Mouse (Mus musculus): Measurements from ENCODE around the gene Rnaseh1. TPM values are rescaled to one million over a fixed set of nuclear protein-coding genes. Genes with fewer than 3 reads are reported as not detected.

Rnaseh1 gene
- polyA plus RNA-seq, 1 experiment: 12.9 TPM

DNA sequence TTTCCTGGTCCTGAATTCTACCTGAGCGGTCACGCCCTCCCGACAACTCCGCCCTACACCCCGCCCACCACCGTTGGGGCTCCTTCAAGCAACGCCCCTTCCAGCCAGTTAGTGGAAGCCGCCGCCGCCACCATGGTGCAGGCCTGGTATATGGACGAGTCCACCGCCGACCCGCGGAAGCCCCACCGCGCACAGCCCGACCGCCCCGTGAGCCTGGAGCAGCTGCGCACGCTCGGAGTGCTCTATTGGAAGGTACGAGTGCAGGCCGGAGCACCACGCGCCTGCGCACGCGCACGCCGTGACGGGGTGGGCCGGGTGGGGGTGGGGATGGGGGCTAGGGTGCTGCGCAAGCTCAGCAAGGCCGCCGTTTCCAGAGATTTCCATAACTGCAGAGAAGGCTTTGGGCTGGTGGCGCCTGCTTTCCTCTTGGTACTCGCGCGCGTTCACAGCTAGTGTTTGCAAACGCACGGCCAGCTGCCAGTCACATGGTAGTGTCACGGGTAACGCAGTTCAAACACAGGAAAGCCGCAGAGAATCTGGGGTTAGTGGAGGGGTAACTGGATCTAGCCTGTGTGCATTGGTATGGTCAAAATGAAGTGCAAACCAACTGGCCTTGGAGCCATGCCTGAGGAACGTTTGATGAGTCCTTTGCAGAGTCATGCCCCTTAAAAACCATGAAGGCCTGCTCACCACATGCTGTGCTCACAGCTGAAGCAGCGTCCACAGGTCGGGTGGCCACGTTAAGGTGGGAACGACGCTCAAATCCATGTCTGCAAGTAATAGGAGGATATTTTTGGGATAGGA lies 25.9 kb downstream of the Rnaseh1 start, which contains the start of gene Adi1:
Gene Adi1, plus strand, starts transcription at position 111 of the 804 bp plus-strand sequence.
- no peaks in the 10 kb centered on the region for H3K79me3 ChIP-seq (ENCODE audit: low read depth)
- peak within 1 kb of the TSS; percentile 86 for H3ac ChIP-seq (ENCODE audit: control insufficient read depth, insufficient read length, low read depth)
- H3K79me2 ChIP-seq (ENCODE audit: control insufficient read depth, insufficient read depth): no peaks in the 10 kb centered on the region
- H3K27me3 ChIP-seq (ENCODE audit: control insufficient read depth, insufficient read depth, insufficient read length): no peaks in the 10 kb centered on the region
- H3K4me3 ChIP-seq (ENCODE audit: insufficient read depth, poor library complexity, severe bottlenecking): peak within 1 kb of the TSS; percentile 36
- TF ChIP-seq USF1 (IDR thresholded peaks at IDR 0.05; ENCODE audit: low read depth): peak; percentile 37
- TF ChIP-seq CTCF (IDR thresholded peaks at IDR 0.05; ENCODE audit: control insufficient read depth, insufficient read depth, insufficient read length): no peak
- peak; percentile 50 for TF ChIP-seq MAX (IDR thresholded peaks at IDR 0.05)
- TF ChIP-seq FOSL1 (IDR thresholded peaks at IDR 0.05; ENCODE audit: insufficient read depth, low read length, poor library complexity, severe bottlenecking): no peak
- H3K36me3 ChIP-seq (ENCODE audit: control insufficient read depth, insufficient read depth): no peaks in the 10 kb centered on the region

DNA sequence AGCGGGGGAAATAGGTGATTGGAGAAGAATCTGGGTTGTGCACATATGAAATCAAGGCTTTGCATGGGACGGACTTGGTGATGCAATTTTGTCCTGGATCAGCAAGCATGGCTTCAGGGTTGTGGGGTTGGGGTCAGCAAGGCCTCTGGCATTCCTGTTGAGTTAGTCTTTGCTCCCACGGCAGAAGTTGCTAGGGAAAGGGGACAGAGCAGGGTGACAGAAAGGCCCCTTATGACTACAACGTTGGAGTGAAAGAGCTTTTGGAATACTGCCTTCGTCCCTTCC lies 26.5 kb downstream of the Rnaseh1 start:
- Histone ChIP-seq H3K27me3 (ENCODE audit: control insufficient read depth, insufficient read depth, insufficient read length) (no peaks in the 10 kb centered on the region), H3K79me2 (ENCODE audit: control insufficient read depth, insufficient read depth) (no peaks in the 10 kb centered on the region), H3K36me3 (ENCODE audit: control insufficient read depth, insufficient read depth) (no peaks in the 10 kb centered on the region), H3K79me3 (ENCODE audit: low read depth) (no peaks in the 10 kb centered on the region), H3ac (ENCODE audit: control insufficient read depth, insufficient read length, low read depth) (peak overlapping the region; percentile 18), H3K4me3 (ENCODE audit: insufficient read depth, poor library complexity, severe bottlenecking) (no peak overlapping the region)
- TF ChIP-seq CEBPB (IDR thresholded peaks at IDR 0.05; ENCODE audit: low read depth): no peak
- TF ChIP-seq MAX (IDR thresholded peaks at IDR 0.05): no peak
- TF ChIP-seq FOSL1 (IDR thresholded peaks at IDR 0.05; ENCODE audit: insufficient read depth, low read length, poor library complexity, severe bottlenecking): no peak
- TF ChIP-seq USF1 (IDR thresholded peaks at IDR 0.05; ENCODE audit: low read depth): no peak
- TF ChIP-seq MYOD1 (IDR thresholded peaks at IDR 0.05; ENCODE audit: control insufficient read depth, insufficient read length, low read depth): no peak

DNA sequence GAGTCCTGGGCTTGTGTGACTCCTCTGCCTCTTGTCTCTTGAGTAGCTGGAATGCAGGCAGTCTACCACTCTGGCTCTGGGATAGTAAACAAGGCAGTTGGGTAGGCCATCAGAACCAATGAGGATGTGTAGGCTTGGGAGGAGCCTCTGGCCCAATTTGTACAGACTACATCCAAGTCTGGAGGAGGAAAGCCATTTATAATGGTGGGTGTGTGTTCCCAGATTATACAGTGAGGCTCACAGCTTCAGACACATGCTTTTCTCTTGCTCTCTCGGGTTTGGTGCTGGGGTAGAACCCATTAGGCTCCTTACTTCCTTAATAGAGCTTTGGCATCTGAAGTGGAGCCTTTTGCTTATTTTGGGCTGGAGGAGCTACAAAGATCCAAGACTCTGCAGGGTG lies 35.3 kb downstream of the Rnaseh1 start:
- Histone ChIP-seq H3K36me3 (ENCODE audit: control insufficient read depth, insufficient read depth) (no peaks in the 10 kb centered on the region), H3ac (ENCODE audit: control insufficient read depth, insufficient read length, low read depth) (no peak overlapping the region)
- TF ChIP-seq CEBPB (IDR thresholded peaks at IDR 0.05; ENCODE audit: low read depth) (no peak), MYOG (IDR thresholded peaks at IDR 0.05; ENCODE audit: control insufficient read depth, extremely low read depth, insufficient read length) (no peak), MYOD1 (IDR thresholded peaks at IDR 0.05; ENCODE audit: control insufficient read depth, insufficient read length, low read depth) (no peak), CTCF (IDR thresholded peaks at IDR 0.05; ENCODE audit: control insufficient read depth, insufficient read depth, insufficient read length) (no peak), USF1 (IDR thresholded peaks at IDR 0.05; ENCODE audit: low read depth) (no peak), FOSL1 (IDR thresholded peaks at IDR 0.05; ENCODE audit: insufficient read depth, low read length, poor library complexity, severe bottlenecking) (no peak), MAX (IDR thresholded peaks at IDR 0.05) (no peak)

DNA sequence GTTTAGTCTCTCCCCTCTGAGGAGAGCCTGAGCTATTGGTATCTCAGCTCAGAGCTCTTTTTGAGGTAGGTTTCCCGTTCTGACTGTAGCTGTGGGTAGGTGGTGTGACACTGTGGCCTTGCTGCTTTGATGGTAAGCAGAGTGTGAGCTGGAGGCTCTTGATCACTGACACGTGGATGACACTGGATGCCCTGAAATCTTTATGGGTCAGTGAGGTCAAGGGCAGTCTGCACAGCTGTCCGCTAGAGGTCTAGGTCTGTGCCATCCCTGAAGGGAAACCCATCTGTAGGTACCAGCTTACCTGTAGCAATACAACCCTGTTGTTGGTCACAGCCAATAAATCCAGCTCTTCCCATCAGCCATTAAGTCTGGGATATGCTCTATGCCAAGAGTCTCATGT lies 36.4 kb downstream of the Rnaseh1 start:
- TF ChIP-seq FOSL1 (IDR thresholded peaks at IDR 0.05; ENCODE audit: insufficient read depth, low read length, poor library complexity, severe bottlenecking) (no peak), CTCF (IDR thresholded peaks at IDR 0.05; ENCODE audit: control insufficient read depth, insufficient read depth, insufficient read length) (no peak), CEBPB (IDR thresholded peaks at IDR 0.05; ENCODE audit: low read depth) (no peak), MAX (IDR thresholded peaks at IDR 0.05) (no peak)
- Histone ChIP-seq H3K79me3 (ENCODE audit: low read depth) (no peaks in the 10 kb centered on the region), H3K79me2 (ENCODE audit: control insufficient read depth, insufficient read depth) (no peaks in the 10 kb centered on the region), H3K4me3 (ENCODE audit: insufficient read depth, poor library complexity, severe bottlenecking) (no peak overlapping the region), H3ac (ENCODE audit: control insufficient read depth, insufficient read length, low read depth) (no peak overlapping the region), H3K36me3 (ENCODE audit: control insufficient read depth, insufficient read depth) (peaks cover 8% of the 10 kb centered on the region), H3K27me3 (ENCODE audit: control insufficient read depth, insufficient read depth, insufficient read length) (no peaks in the 10 kb centered on the region)

More for the DNA sequence above, 35.3 kb downstream of the Rnaseh1 start:
- no peaks in the 10 kb centered on the region for H3K79me2 ChIP-seq (ENCODE audit: control insufficient read depth, insufficient read depth)
- no peaks in the 10 kb centered on the region for H3K27me3 ChIP-seq (ENCODE audit: control insufficient read depth, insufficient read depth, insufficient read length)
- no peaks in the 10 kb centered on the region for H3K79me3 ChIP-seq (ENCODE audit: low read depth)
- H3K4me3 ChIP-seq (ENCODE audit: insufficient read depth, poor library complexity, severe bottlenecking): no peak overlapping the region

DNA sequence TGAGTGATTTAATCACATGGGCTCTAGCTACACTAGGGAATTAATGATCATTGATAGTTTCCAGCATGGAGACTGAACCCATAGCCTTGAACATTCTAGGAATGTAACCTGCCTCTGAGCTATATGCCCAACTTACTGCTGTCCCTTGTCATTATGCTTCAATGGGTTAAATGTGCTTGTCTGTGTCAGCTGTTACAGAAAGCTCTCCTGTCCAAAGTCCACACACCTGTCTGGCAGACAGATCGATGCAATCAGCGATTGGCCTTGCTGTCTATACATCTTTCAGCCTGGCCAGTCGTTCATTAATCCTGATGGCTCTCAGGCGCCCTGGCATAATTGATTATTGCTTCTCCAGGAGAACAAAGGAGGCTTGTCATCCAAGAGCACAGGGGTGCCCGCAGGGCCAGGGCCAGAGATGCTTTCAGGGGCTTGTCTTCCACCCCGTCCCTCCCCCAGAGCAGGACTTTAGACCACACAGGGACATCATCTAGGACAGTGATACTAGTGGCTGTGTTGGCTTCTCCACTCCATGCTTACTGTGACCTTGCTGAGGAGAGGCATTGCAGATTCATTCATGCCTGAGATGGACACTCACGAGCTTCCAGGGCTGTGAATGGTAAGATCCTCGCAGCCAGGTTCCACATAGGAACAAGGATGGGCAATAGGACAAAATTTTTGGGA lies 36.9 kb downstream of the Rnaseh1 start:
- H3K36me3 ChIP-seq (ENCODE audit: control insufficient read depth, insufficient read depth): peaks cover 14% of the 10 kb centered on the region
- no peaks in the 10 kb centered on the region for H3K79me2 ChIP-seq (ENCODE audit: control insufficient read depth, insufficient read depth)
- H3K4me3 ChIP-seq (ENCODE audit: insufficient read depth, poor library complexity, severe bottlenecking): no peak overlapping the region
- H3K27me3 ChIP-seq (ENCODE audit: control insufficient read depth, insufficient read depth, insufficient read length): no peaks in the 10 kb centered on the region
- no peaks in the 10 kb centered on the region for H3K79me3 ChIP-seq (ENCODE audit: low read depth)
- H3ac ChIP-seq (ENCODE audit: control insufficient read depth, insufficient read length, low read depth): no peak overlapping the region
- TF ChIP-seq MAX (IDR thresholded peaks at IDR 0.05): no peak
- TF ChIP-seq MYOD1 (IDR thresholded peaks at IDR 0.05; ENCODE audit: control insufficient read depth, insufficient read length, low read depth): no peak
- no peak for TF ChIP-seq FOSL1 (IDR thresholded peaks at IDR 0.05; ENCODE audit: insufficient read depth, low read length, poor library complexity, severe bottlenecking)

DNA sequence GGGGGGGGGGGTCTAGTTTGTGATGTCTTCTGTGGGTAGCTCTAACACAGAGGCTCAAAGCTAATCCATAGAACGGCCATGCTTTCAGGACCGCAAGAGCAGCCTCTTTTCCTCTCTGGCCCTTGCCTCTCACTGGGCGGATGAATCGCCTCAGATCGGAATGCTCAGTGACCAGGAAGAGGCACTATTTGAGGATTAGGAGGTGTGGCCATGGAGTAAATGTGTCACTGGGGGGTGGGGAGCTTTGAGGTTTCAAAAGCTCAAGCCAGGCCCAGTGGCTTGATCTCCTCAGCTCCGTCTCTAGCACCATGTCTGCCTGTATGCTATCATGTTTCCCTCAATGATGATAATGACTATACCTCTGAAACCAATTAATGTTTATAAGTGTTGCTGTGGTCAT lies 39.6 kb downstream of the Rnaseh1 start:
- H3K4me3 ChIP-seq (ENCODE audit: insufficient read depth, poor library complexity, severe bottlenecking): no peak overlapping the region
- no peaks in the 10 kb centered on the region for H3K79me3 ChIP-seq (ENCODE audit: low read depth)
- no peaks in the 10 kb centered on the region for H3K27me3 ChIP-seq (ENCODE audit: control insufficient read depth, insufficient read depth, insufficient read length)
- no peak overlapping the region for H3ac ChIP-seq (ENCODE audit: control insufficient read depth, insufficient read length, low read depth)
- H3K79me2 ChIP-seq (ENCODE audit: control insufficient read depth, insufficient read depth): no peaks in the 10 kb centered on the region
- TF ChIP-seq CTCF (IDR thresholded peaks at IDR 0.05; ENCODE audit: control insufficient read depth, insufficient read depth, insufficient read length) (no peak), MAX (IDR thresholded peaks at IDR 0.05) (no peak), CEBPB (IDR thresholded peaks at IDR 0.05; ENCODE audit: low read depth) (no peak), USF1 (IDR thresholded peaks at IDR 0.05; ENCODE audit: low read depth) (no peak), FOSL1 (IDR thresholded peaks at IDR 0.05; ENCODE audit: insufficient read depth, low read length, poor library complexity, severe bottlenecking) (no peak), MYOG (IDR thresholded peaks at IDR 0.05; ENCODE audit: control insufficient read depth, extremely low read depth, insufficient read length) (no peak), MYOD1 (IDR thresholded peaks at IDR 0.05; ENCODE audit: control insufficient read depth, insufficient read length, low read depth) (no peak)
- H3K36me3 ChIP-seq (ENCODE audit: control insufficient read depth, insufficient read depth): peaks cover 14% of the 10 kb centered on the region
